Mouse (Mus musculus): ENCODE measurements around the gene Krt222. TPM values are rescaled to one million over a fixed set of nuclear protein-coding genes. Genes with fewer than 3 reads are reported as not detected.

Gene Krt222
- total RNA-seq, 1 experiment from 2014 or later: 1.4 TPM

GRCm38 (mm10) chr11:99238468-99238867 lies 5.4 kb downstream of the Krt222 start:
- no peak for DNase-seq

GRCm38 (mm10) chr11:99231049-99231816 lies 12.7 kb downstream of the Krt222 start:
- no peak for DNase-seq

GRCm38 (mm10) chr11:99230261-99231048 lies 13.4 kb downstream of the Krt222 start, which contains the start of gene Smarce1:
Smarce1 (minus strand) TSS chr11:99231017.
- peak; percentile 81 for DNase-seq

- no peak for DNase-seq
Observed at GRCm38 (mm10) chr11:99229641-99230260, 14.1 kb downstream of the Krt222 start.

GRCm38 (mm10) chr11:99226298-99226697 lies 17.6 kb downstream of the Krt222 start:
- no peak for DNase-seq

GRCm38 (mm10) chr11:99223310-99223709 lies 20.6 kb downstream of the Krt222 start:
- no peak for DNase-seq

- no peak for DNase-seq
Observed at GRCm38 (mm10) chr11:99221811-99222210, 22.1 kb downstream of the Krt222 start.

- no peak for DNase-seq
Observed at GRCm38 (mm10) chr11:99217248-99217986, 26.5 kb downstream of the Krt222 start.

- no peak for DNase-seq
Observed at GRCm38 (mm10) chr11:99216181-99216580, 27.7 kb downstream of the Krt222 start.

GRCm38 (mm10) chr11:99212693-99213092 lies 31.2 kb downstream of the Krt222 start:
- no peak for DNase-seq

GRCm38 (mm10) chr11:99211964-99212363 lies 31.9 kb downstream of the Krt222 start:
- DNase-seq: no peak

GRCm38 (mm10) chr11:99208105-99208669 lies 35.7 kb downstream of the Krt222 start:
- DNase-seq: no peak

GRCm38 (mm10) chr11:99207449-99207848 lies 36.4 kb downstream of the Krt222 start:
- no peak for DNase-seq

- peak; percentile 12 for DNase-seq
Observed at GRCm38 (mm10) chr11:99206954-99207353, 36.9 kb downstream of the Krt222 start.

- DNase-seq: peak; percentile 42
Observed at GRCm38 (mm10) chr11:99189154-99189582, 54.7 kb downstream of the Krt222 start.

GRCm38 (mm10) chr11:99187348-99187747 lies 56.5 kb downstream of the Krt222 start:
- no peak for DNase-seq

- DNase-seq: no peak
Observed at GRCm38 (mm10) chr11:99186836-99187235, 57.0 kb downstream of the Krt222 start.
